Mouse (Mus musculus) myocyte (in vitro differentiated cells): ENCODE measurements at regions not wholly inside any gene's neighbourhood (a gene's known extent, or its start where the extent isn't known, plus 50 kb on each side); places are given as distances from the start of the nearest gene placed in this dataset.

Source experiments
- H3K27me3 ChIP-seq: one replicate; pipeline ENCODE4 v1.6.1; 2011; ENCODE audit not compliant: control insufficient read depth, insufficient read depth, insufficient read length
- H3K36me3 ChIP-seq: one replicate; pipeline ENCODE4 v1.6.1; 2011; ENCODE audit not compliant: control insufficient read depth, insufficient read depth
- H3K4me2 ChIP-seq: one replicate; pipeline ENCODE4 v1.6.1; 2011; ENCODE audit warnings: low read depth, control low read depth
- H3K4me3 ChIP-seq: one replicate; pipeline ENCODE4 v1.5.1; 2011; ENCODE audit warnings: mild to moderate bottlenecking, control low read depth, moderate library complexity
- H3K79me2 ChIP-seq: one replicate; pipeline ENCODE4 v1.6.1; 2011; ENCODE audit not compliant: control insufficient read depth, insufficient read depth
- H3ac ChIP-seq: one replicate; pipeline ENCODE4 v1.6.1; 2011; ENCODE audit not compliant: control insufficient read depth, insufficient read length
- CEBPB ChIP-seq: IDR thresholded peaks from 2 replicates; pipeline ENCODE4 v1.6.1; 2011; ENCODE audit warnings: mild to moderate bottlenecking, moderate library complexity; ENCODE audit not compliant: poor library complexity, insufficient read depth, severe bottlenecking
- E2F4 ChIP-seq: IDR thresholded peaks from one replicate; pipeline ENCODE4 v1.6.1; 2011; ENCODE audit warnings: mild to moderate bottlenecking, control low read depth, moderate library complexity; ENCODE audit not compliant: insufficient read depth
- MAX ChIP-seq: IDR thresholded peaks from one replicate; pipeline ENCODE4 v1.6.1; 2011; ENCODE audit warnings: low read depth, mild to moderate bottlenecking, control low read depth
- MYOD1 ChIP-seq, 3 experiments: IDR thresholded peaks; one replicate each; pipeline ENCODE4 v1.6.1; 2011; ENCODE audit warnings: control low read depth in 2 of 3, low read depth in 2 of 3, mild to moderate bottlenecking in 2 of 3, moderate library complexity in 1 of 3; ENCODE audit not compliant: insufficient read length in 2 of 3, control insufficient read depth in 1 of 3
- MYOG ChIP-seq, 3 experiments: IDR thresholded peaks; one replicate each; pipeline ENCODE4 v1.6.1; 2011; ENCODE audit warnings: control low read depth in 2 of 3, low read depth in 2 of 3, mild to moderate bottlenecking in 2 of 3; ENCODE audit not compliant: insufficient read length in 2 of 3, control insufficient read depth in 1 of 3, insufficient read depth in 1 of 3
- POLR2A ChIP-seq: IDR thresholded peaks from one replicate; pipeline ENCODE4 v1.6.1; 2011; ENCODE audit warnings: low read depth, mild to moderate bottlenecking, control low read depth, moderate library complexity; ENCODE audit not compliant: insufficient read length
- POLR2AphosphoS2 ChIP-seq: IDR thresholded peaks from one replicate; pipeline ENCODE4 v1.6.1; 2011; ENCODE audit warnings: low read depth, control low read depth; ENCODE audit not compliant: insufficient read length
- REST ChIP-seq: IDR thresholded peaks from one replicate; pipeline ENCODE4 v1.6.1; 2011; ENCODE audit warnings: mild to moderate bottlenecking, control low read depth, moderate library complexity; ENCODE audit not compliant: insufficient read depth, insufficient read length
- SRF ChIP-seq: IDR thresholded peaks from one replicate; pipeline ENCODE4 v1.6.1; 2011; ENCODE audit warnings: low read depth; ENCODE audit not compliant: control insufficient read depth, insufficient read length
- TCF12 ChIP-seq: IDR thresholded peaks from one replicate; pipeline ENCODE4 v1.6.1; 2011; ENCODE audit warnings: mild to moderate bottlenecking, control low read depth; ENCODE audit not compliant: poor library complexity, insufficient read depth, severe bottlenecking
- TCF3 ChIP-seq: IDR thresholded peaks from one replicate; pipeline ENCODE4 v1.6.1; 2011; ENCODE audit warnings: low read depth, control low read depth; ENCODE audit not compliant: insufficient read length
- USF1 ChIP-seq: IDR thresholded peaks from one replicate; pipeline ENCODE4 v1.6.1; 2011; ENCODE audit warnings: low read depth, mild to moderate bottlenecking, control low read depth, moderate library complexity

DNA sequence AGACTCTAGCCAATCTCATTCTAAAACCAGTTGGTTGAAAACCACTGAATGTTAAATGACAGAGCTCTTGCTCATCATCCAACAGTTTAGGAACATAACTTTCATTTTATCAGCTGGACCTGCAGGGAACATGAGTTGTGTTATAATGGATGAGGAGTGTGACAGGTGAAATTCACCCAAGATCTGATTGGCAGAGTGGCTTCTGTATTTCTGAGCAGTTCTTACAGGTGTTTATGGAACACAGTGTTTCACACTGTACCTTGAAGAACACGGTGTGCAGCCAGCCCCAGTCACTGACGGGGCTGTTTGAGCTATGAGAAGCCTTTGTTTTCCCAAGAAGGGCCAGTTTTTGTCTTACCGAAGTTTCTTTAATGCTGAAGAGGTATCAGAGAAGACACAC lies 406.4 kb upstream of the Pik3r1 start:
- TF ChIP-seq MYOD1 (IDR thresholded peaks at IDR 0.05; ENCODE audit: control insufficient read depth in 1 of 3, insufficient read length in 2 of 3, low read depth in 2 of 3) (no peak), CEBPB (no peak), POLR2AphosphoS2 (no peak), SRF (no peak), TCF3 (no peak), USF1 (no peak)
- no peak overlapping the region for H3K4me3 ChIP-seq

DNA sequence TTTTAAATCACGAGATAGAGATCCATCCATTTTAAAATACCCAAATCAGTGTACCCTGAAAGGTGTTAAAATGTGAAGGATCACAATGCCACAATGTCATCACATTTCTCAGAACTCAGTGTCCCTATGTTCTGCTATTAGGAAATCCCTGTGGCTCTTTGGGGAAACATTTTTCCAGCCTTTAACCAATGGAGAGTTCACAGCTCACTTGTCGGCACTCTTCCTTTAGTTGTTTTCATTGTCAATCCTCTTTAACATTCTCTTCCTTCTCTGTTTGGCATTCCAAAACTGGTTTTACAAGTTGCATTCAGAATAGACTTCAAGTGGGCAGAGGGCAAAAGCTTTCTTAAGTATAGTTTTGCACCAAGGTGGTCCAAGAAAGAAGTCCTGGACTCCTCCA lies 406.9 kb upstream of the Pik3r1 start:
- no peak for TF ChIP-seq MAX
- TF ChIP-seq E2F4 = no peak
- no peak for TF ChIP-seq TCF12
- TF ChIP-seq USF1 = no peak
- Histone ChIP-seq H3K36me3 (no peaks in the 10 kb centered on the region), H3K4me2 (no peak overlapping the region), H3ac (no peak overlapping the region), H3K4me3 (no peak overlapping the region), H3K27me3 (no peaks in the 10 kb centered on the region), H3K79me2 (no peaks in the 10 kb centered on the region)

More for the DNA sequence above, 406.4 kb upstream of the Pik3r1 start:
- no peak overlapping the region for H3ac ChIP-seq
- H3K36me3 ChIP-seq = no peaks in the 10 kb centered on the region
- no peak overlapping the region for H3K4me2 ChIP-seq
- H3K27me3 ChIP-seq = no peaks in the 10 kb centered on the region
- no peaks in the 10 kb centered on the region for H3K79me2 ChIP-seq

GRCm38 (mm10) chr13:102175406-102175805 lies 407.4 kb upstream of the Pik3r1 start:
- Histone ChIP-seq H3ac (no peak overlapping the region), H3K79me2 (no peaks in the 10 kb centered on the region), H3K4me3 (no peak overlapping the region), H3K4me2 (no peak overlapping the region), H3K36me3 (no peaks in the 10 kb centered on the region), H3K27me3 (no peaks in the 10 kb centered on the region)
- TF ChIP-seq REST = no peak
- no peak for TF ChIP-seq USF1
- no peak for TF ChIP-seq MAX
- no peak for TF ChIP-seq POLR2AphosphoS2
- TF ChIP-seq MYOD1 (IDR thresholded peaks at IDR 0.05; ENCODE audit: control insufficient read depth in 1 of 3, insufficient read length in 2 of 3, low read depth in 2 of 3) = no peak
- no peak for TF ChIP-seq MYOG (IDR thresholded peaks at IDR 0.05; ENCODE audit: control insufficient read depth in 1 of 3, insufficient read depth in 1 of 3, insufficient read length in 2 of 3, low read depth in 2 of 3)
- TF ChIP-seq POLR2A = no peak
- TF ChIP-seq E2F4 = no peak
- TF ChIP-seq CEBPB = no peak
- no peak for TF ChIP-seq SRF
- TF ChIP-seq TCF12 = no peak
- TF ChIP-seq TCF3 = no peak

- no peak overlapping the region for H3K4me2 ChIP-seq
- TF ChIP-seq E2F4 (no peak), TCF12 (no peak), MYOG (IDR thresholded peaks at IDR 0.05; ENCODE audit: control insufficient read depth in 1 of 3, insufficient read depth in 1 of 3, insufficient read length in 2 of 3, low read depth in 2 of 3) (no peak), USF1 (no peak), MAX (no peak), REST (no peak), MYOD1 (IDR thresholded peaks at IDR 0.05; ENCODE audit: control insufficient read depth in 1 of 3, insufficient read length in 2 of 3, low read depth in 2 of 3) (no peak), TCF3 (no peak), POLR2A (no peak), CEBPB (no peak), SRF (no peak), POLR2AphosphoS2 (no peak)
- H3ac ChIP-seq = no peak overlapping the region
- no peaks in the 10 kb centered on the region for H3K79me2 ChIP-seq
- no peak overlapping the region for H3K4me3 ChIP-seq
- no peaks in the 10 kb centered on the region for H3K36me3 ChIP-seq
- no peaks in the 10 kb centered on the region for H3K27me3 ChIP-seq
Observed at GRCm38 (mm10) chr13:102176456-102176855, 408.4 kb upstream of the Pik3r1 start.

GRCm38 (mm10) chr13:102194716-102195115 lies 426.7 kb upstream of the Pik3r1 start:
- H3ac ChIP-seq = no peak overlapping the region
- no peaks in the 10 kb centered on the region for H3K27me3 ChIP-seq
- no peaks in the 10 kb centered on the region for H3K36me3 ChIP-seq
- no peaks in the 10 kb centered on the region for H3K79me2 ChIP-seq
- H3K4me2 ChIP-seq = no peak overlapping the region
- no peak for TF ChIP-seq CEBPB
- TF ChIP-seq USF1 = no peak
- no peak for TF ChIP-seq POLR2AphosphoS2
- no peak for TF ChIP-seq SRF
- TF ChIP-seq REST = no peak
- no peak for TF ChIP-seq TCF3
- no peak for TF ChIP-seq TCF12
- no peak for TF ChIP-seq MYOD1 (IDR thresholded peaks at IDR 0.05; ENCODE audit: control insufficient read depth in 1 of 3, insufficient read length in 2 of 3, low read depth in 2 of 3)
- TF ChIP-seq MAX = no peak
- no peak for TF ChIP-seq MYOG (IDR thresholded peaks at IDR 0.05; ENCODE audit: control insufficient read depth in 1 of 3, insufficient read depth in 1 of 3, insufficient read length in 2 of 3, low read depth in 2 of 3)
- H3K4me3 ChIP-seq = no peak overlapping the region
